Mouse (Mus musculus) Muller cell, postnatal 12 days (primary cell): ENCODE measurements around the gene Ets1.

Experiments
- DNase-seq: peaks from one replicate; pipeline ENCODE4 v3.0.0-alpha.2; 2015; ENCODE audit errors: inconsistent ontology term

Gene Ets1

DNA sequence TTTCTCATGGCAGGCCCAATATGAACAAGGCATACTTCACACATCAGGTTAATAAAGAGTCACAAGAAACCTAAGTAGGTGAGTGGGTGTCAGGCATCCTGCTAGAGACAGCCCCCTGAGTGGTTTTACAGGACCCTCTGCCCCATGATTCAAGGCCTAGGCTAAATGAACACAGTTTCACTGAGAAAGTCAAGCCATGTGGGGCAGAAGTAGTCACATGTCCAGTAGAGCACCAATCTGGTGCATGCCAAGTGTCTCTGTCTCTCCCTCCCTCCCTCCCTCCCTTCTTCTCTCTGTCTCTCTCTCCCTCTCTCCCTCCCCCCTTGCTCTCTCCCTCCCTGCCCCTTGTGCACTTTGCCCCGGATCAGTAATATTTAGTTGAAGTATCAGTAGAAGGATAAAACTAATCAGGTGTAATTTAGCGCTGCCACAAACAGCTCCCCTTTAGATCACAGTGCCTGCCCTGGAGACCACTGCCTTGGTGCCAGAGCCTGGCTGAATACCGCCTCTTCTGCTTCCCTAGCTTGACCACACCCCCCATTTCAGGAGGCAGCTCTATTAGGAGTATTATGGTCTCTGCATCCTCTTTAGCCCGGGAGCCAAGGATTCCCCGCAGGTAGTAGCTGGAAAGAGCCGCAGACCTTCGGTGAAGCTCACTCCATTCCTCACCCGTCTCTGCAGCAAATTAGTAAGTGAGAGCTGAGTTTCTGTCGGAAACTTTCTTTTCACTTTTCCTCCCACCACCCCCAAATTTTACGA lies at the start of gene Ets1:
Gene Ets1 (plus strand): TSS at position 595 of the 759 bp plus-strand sequence.
- DNase-seq: no peak

DNA sequence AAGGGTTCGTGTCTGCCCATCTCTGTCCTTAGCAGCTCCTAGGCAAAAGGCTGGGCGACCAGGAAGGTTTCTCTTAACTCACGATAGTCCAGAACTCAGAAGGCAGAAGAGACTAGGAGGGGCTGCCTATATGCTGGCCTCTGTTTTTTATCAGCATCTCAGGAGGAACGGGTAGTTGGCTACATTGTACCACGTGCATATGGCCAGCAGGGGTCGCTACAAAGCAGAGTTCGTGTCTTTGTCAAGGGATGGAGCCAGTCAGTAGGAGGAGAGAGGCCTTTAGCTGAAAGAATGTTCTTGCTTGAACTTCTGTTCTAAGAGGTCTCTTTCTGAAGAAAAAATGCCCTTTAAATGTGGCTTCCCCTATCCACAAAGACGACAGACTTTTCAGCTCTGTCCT lies 46.1 kb upstream of the Ets1 start:
- DNase-seq: peak; percentile 62

DNA sequence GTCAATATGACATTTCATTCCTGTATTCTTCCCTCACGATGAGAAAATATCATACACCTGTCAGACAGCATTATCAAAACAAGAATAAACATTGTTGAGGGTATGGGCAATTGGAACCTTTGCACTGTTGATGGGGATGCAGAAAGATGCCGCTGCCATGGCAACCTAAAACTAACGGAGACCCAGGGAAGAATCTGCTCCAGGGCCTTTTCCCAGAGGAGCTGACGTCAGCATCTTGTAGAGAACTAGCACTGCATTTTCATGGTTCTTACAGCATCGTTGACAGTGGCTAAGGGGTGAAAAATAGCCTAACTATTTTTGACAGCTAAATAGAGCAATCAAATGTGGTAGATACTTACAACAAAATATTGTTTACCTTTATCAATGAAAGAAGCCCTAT lies 45.5 kb upstream of the Ets1 start:
- no peak for DNase-seq

DNA sequence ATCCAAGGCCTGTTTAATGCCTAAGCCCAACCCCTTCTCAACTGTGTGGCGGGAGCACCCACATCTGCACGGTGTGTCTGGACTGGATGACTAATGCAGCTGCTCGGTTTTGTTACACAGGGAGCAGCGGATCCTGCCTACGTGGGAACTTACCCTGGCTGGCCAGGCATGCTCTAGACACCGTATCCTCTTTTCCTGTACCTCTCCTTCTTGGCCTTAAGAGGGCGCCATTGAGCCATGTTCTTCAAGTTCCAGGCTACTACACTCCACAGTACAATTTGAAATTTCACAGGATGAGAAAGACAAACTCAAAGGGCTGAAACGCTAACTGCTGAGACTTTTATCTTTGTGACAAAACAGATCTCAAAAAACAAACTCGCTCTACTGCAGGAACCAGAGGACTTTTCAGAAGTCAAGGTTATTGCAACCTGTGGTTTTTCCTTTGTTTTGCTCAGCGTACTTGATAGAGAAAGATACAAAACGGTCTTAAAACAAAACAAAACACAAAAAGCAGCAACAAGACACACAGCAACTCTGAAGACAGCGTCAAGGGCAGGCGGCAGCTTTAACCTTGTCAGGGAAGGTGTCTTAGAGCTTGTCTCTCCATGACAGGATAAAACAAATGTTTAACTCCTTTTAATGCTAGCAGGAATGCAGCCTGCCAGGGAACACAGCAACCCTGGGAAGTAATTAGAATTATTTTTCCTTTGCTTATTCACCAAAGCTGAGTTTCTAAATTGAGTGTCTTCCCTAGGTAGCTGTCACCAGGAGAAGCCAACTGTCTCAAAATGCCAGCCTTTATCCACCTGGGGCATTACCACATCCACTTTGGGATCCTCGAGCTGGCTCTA lies 44.1 kb upstream of the Ets1 start:
- DNase-seq: peak; percentile 84

DNA sequence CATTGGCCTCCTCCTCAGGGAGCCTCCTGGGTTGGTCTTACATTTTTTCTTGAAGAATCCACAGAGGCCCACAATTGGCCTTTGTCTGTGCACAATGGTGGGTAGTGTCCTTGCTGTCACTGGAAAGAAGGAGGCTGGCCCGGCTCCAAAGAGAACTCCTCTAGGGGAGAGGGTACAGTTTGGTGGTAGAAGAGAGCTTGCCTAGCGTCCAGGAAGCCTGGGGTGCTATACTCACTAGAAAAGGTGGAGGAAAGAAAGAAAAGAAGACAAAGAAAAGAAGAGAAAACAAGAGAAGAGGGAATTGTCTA lies 43.5 kb upstream of the Ets1 start:
- DNase-seq: peak; percentile 75

DNA sequence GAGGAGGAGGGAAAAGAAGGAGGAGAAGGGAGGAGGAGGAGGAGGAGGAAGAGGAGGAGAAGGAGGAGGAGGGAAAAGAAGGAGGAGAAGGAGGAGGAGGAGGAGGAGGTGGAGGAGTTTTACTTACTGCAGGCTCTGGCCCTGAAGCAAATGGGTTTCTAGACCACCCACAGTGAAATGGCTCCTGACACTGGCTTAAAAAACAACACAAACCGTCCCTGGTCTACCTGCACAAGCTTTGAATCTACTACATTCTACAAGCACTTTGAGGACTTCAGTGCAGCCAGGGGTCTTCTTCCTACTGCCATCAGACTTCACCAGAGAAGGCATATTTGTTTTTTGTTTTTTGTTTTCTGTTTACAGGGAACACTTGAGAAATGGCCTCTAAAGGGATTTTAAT lies 42.2 kb upstream of the Ets1 start:
- DNase-seq: no peak

DNA sequence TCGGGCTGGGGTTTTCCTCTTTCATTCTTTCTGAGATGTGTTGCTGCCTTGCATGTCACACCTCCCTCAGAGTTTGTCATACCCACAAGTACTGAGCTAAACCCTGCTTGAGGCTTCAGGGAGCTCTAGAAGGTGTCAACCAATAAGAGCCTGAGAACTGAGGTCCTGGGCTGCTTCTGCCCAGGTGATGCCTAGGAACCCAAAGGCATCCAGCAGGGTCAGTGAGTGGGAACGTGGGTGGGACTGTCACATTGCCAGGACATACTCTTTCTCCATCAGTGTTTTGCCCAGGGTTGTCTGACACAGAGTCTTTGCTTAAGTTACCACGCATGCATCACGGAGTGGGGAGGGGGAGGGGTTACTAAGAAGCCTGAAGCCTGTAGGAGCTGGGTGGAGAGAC lies 41.7 kb upstream of the Ets1 start:
- DNase-seq: no peak

DNA sequence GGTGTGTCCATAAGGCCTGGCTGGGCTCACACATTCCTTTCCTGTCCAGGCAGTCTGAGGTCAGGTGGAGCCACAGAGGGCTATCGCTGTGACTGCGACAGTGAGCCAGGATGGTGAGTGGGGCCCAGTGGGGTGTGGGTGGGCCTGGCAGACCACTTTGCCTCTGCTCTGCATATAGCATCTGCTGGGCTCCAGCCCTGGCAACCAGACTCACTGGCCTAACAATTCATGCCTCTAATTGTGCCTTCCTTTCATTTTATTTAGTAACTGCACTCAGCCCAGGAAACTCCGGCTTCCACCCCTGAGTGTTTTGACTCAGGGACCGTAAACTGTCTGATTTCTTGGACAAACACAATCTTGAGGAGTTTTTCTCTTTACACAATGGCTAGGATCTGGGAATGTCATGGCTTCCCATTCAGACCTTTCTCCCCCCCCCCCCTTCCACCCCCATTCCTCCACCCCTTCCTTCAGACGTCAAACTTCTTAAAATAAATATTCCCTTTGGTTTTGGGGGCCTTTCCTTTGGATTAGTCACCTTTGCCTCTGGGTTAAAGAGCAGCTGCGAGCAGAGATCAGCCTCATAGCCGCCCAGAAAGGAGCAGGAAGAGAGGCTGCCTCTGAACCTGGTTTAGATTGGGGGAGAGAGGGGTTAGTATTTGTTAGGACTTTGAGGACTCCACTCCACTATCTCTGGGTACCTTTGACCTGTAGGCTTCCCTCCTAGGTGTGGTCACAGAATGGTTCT lies 40.8 kb upstream of the Ets1 start:
- DNase-seq: no peak

DNA sequence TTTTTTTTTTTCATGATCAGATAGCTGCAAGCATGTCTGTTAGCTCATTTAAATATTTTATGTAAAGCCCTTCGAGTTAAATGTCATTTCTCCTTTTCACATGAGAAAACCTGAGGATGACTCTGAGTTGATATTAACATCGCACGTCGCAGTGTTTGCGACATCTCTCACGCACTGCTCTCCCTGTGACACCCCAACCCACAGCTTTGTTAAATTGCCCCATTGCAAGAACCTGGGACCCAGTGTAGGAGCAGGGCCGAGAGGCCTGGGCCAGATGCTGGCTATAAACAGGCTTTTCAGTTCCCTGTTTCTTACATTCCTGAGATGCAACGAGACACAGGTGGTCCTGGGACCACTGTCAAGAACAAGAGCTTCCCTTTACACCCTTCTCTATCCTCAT lies 39.7 kb upstream of the Ets1 start:
- DNase-seq: no peak

DNA sequence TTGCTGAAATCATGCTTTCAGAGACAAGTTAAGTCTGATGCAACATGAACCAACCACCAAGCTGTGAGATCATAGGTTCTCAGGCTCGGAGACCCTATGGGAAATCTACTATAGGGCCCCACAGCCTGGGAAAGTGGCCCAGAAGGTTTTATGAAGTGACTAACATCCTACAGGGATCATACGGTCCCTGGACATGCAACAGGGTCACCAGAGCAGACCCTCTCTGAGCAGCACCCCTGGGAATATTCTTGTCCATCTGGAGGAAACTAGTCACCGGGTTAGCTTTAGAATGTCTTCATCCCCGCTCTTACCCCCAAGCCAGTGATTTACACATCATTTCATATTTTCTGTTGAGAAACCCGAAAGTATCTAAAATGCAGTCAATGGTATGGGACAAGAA lies 34.1 kb upstream of the Ets1 start:
- no peak for DNase-seq

DNA sequence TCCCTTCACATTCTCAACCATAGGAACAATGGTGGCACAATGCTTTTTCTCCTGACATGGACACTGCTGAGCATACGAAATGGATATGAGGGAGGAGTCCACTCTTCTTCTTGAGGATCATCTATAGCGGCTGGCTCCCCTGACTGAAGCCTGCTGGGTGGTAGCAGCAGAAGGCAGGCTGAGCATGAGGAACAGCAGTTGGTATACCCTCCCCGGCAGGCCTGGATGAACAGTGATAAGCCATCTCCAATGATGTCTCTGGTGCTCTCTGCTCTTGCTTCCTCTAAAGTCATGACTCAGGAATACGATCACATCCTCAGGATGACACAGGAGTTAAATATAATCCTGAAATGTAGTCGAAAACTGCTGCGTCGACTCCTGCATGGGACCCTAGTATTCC lies 32.9 kb upstream of the Ets1 start:
- no peak for DNase-seq

DNA sequence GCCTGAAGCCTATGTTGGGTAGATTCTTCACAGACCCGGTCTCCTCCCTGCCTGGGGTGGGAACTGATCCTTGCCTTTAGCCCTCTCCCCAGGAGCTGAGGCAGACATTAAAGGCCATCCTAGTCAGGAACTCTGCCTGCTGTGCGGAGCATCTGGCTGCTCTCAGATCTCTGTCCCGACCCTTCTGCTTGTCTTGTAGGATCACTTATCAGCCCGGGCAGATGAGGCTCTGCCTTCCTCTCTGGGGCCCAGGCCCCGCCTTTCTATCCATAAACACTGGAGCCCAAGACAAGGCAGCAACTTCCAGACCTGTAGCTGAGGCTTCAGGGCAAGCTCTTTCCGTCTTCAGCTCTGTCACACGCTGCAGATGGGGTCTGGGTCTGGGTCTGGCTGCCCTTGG lies 28.8 kb upstream of the Ets1 start:
- no peak for DNase-seq

DNA sequence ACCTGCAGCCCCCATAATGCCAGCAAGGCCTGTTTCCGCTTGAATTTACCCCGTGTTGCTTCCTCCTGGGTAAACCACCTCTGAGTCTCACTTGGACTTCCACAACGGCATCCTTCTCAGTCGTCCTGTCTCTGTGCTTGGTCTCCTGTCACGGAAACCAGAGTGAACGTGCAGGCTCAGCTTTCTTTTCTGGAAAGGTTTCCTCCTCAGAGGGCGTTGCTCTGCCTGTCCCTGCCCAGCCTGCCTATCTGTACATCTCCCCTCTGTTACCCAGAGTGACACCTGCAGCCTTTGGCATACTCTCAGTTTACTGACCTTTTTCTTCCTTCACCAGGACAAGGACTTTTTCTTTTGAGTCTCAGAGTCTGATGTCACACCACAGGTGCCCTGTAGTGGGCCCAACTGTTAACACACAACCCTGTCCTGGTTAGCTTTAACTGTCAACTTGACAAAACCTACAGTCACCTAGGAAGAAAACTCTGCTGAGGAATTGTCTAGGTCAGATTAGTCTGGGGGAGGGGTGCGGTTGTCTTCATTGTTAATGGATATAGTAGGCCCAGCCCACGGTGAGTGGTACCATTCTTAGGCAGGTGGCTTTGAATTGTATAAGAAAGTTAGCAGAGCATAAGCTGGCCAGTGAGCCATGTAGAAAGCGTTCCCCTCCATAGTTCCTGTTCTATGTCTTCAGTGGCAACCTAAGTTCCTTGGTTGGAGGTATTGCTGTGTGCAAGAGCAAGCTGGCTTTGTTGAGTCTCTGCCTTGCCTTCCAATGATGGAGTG lies 27.0 kb upstream of the Ets1 start:
- no peak for DNase-seq

DNA sequence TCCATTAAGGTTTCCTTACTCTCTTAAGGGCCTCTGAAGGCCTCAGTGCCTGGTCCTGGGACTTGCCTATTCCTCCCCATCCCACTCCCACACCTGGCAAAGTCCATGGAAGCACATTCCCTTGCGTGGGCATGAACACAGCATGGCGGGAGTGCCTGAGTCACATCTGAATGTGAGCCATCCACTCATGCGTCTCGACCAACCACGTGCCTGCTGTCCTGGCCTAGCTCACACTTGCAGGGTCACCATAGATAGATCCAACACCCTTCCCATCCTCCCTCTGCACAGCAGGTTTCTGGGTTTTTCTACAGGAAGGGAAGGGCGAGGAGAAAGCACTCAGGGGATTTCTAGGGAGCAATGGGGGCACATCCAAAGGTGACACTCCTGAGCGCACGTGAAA lies 25.8 kb upstream of the Ets1 start:
- no peak for DNase-seq

DNA sequence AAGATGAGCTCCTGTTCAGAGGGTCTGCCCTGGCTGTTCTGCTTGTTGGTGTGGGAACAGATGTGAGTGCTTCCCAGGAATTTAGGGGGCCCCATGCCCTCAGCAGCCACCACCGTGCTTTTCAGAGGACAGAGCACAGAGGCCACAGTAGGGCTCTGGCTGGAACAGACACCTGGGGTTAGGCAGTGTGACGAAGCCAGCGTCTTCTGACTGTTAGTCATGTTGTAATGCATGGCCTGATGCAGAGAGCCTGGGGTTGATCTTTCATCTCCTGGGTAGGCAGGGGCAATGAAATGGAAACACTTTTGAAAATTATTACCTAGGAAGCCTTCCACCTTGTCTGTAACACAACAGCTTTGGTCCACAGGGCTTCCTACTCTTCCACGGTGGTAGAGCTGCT lies 25.4 kb upstream of the Ets1 start:
- DNase-seq: no peak

DNA sequence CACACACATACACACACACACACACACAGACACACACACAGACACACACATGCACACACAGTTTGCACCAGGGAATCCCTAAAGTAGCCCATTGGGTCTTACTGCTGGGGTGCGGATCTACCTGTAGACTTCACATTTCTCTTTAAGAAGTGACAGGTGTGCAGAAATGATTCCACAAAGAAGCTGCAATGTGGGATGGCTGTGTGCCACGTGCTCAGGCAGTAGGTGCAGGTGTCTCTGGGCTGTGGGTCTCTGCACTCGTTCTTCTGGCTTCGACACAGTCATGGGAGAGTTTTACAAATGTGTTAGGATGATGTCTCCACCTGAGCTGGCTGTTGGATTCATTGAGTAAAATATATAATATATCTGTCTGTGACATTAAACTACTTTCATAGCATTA lies 24.7 kb upstream of the Ets1 start:
- DNase-seq: no peak

DNA sequence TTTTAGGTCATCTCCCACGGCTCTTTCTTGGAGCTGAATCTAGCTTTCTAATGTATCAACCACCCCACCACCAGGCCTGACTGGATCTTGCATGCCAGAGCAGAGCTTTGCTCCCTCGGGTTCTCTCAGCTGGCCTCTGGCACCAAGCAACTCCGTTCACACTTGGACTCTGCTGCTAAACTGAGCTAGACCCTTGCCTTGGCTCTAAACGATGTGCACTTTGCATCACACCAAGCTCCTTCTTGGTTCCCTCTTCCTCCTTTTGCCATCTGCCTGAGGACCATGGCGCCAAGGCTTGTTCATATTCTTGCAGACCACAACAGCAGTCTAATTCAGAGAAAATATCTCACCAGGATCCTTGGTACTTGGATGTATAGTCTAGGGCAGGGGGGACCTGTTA lies 23.6 kb upstream of the Ets1 start:
- DNase-seq: no peak

DNA sequence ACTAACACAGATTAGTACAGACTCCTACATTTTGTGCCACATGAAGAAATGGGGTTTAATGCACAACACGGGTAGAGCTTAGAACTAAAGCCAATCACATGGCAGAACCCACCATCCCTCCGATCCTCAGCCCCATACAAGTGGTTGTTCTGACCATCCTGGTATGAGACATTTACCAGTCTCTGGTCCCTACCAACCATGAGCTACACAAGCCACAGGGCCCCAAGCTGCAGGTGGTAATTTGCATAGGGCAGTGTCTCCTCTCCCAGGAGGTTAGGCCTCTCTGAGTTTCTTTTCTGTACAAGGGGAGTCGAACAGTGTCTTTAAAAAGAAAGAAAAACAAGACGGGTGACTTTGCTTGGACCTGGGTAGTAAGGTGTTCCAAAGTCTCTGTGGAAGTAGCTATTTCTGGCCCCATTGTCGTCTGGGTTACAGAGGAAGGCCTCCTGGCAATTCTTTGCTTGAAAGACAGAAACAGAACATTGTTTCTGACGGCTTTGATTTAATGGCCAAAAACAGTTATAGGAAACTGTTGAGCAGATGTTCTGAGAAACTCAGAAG lies 23.1 kb upstream of the Ets1 start:
- no peak for DNase-seq

DNA sequence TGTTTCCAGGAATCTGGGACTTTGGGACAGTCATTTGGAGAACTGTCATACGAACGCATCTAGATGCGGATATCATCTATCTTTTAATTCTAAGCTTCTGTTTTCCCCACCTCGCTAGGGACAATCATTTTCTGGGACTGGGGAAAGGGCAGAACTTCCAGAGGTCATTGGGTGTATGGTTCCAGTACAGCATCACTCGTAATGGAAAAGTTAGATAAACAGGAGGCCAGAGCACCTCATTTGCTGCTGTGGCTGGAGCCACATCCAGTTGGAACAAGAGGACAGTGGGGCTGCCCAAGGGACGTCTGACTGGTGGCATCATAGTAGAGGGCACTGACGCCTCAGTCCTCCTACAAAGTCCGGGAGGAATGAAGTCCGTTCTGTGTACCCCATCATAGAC lies 21.8 kb upstream of the Ets1 start:
- DNase-seq: no peak

DNA sequence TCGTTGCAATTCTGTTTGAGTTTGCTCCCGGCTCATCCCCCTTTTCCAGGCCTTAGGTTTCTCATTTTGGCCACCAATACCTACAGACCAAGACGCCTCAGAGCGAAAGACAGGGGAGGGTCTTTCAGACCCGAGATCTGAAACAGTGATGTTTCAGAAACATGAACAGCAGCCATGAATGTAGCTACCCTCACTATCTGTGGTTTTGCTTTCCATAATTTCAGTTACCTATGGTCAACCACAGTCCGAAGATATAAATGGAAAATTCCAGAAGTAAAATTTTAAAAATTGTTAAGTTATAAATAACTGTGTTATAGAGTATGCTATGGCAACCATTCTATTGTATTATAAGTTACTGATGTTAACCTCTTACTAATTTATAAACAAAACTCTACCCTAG lies 20.6 kb upstream of the Ets1 start:
- DNase-seq: no peak

DNA sequence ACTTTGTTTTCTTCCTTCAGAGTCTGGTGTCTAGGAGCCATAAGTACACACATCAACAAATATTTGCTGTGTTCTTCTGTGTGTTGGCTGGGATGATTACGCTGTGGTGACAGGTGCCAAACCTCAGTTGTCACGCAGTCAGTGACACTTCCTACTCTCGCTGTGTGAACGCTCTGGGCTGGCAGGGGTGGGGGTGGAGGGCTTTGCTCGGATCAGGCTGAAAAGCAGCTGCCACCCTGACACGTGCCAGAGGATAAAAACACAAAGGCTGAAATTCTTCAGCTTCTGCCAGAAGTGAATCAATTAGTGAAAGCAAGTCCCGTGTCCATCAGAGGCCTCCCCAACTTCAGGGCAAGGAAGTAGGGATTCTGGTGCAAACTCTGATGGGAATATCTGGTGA lies 20.0 kb upstream of the Ets1 start:
- DNase-seq: peak; percentile 40
